Mouse (Mus musculus): ENCODE results near the gene Mpped2. TPM values are rescaled to one million over a fixed set of nuclear protein-coding genes. Genes with fewer than 3 reads are reported as not detected.

The Mpped2 gene
- polyA plus RNA-seq, 1 experiment from 2014 or later, result 1.8 TPM

- Histone ChIP-seq H3K9ac (ENCODE audit: low read depth, low read length) (no peak overlapping the region), H3K4me1 (ENCODE audit: control insufficient read depth, low read depth, low read length) (no peaks in the 10 kb centered on the region), H3K4me2 (ENCODE audit: low read depth, low read length) (no peak overlapping the region), H3K27me3 (ENCODE audit: control insufficient read depth, insufficient read depth, low read depth, low read length) (no peaks in the 10 kb centered on the region), H3K36me3 (ENCODE audit: control insufficient read depth, insufficient read depth) (no peaks in the 10 kb centered on the region), H3K27ac (ENCODE audit: low read length) (no peak overlapping the region), H3K9me3 (replicated peaks; ENCODE audit: control insufficient read depth, low read length) (no peaks in the 10 kb centered on the region), H3K4me3 (ENCODE audit: low read depth, low read length) (no peak overlapping the region)
- no peak for ATAC-seq (ENCODE audit: low read depth)
- 71% methylated on average over 8 of the region's 8 CpGs for WGBS (ENCODE audit: insufficient replicate concordance)
These were observed 18.8 kb upstream of the Mpped2 start for GRCm38 (mm10) chr2:106674319-106674718.

- WGBS (ENCODE audit: insufficient replicate concordance), result 24% methylated on average over 2 of the region's 2 CpGs
- no peaks in the 10 kb centered on the region for H3K36me3 ChIP-seq (ENCODE audit: control insufficient read depth, insufficient read depth)
- H3K9me3 ChIP-seq (replicated peaks; ENCODE audit: control insufficient read depth, low read length), result no peaks in the 10 kb centered on the region
- H3K4me1 ChIP-seq (ENCODE audit: control insufficient read depth, low read depth, low read length), result no peaks in the 10 kb centered on the region
- no peak overlapping the region for H3K9ac ChIP-seq (ENCODE audit: low read depth, low read length)
- no peak for ATAC-seq (ENCODE audit: low read depth)
- H3K4me3 ChIP-seq (ENCODE audit: low read depth, low read length), result no peak overlapping the region
- H3K27ac ChIP-seq (ENCODE audit: low read length), result no peak overlapping the region
- no peak overlapping the region for H3K4me2 ChIP-seq (ENCODE audit: low read depth, low read length)
- no peaks in the 10 kb centered on the region for H3K27me3 ChIP-seq (ENCODE audit: control insufficient read depth, insufficient read depth, low read depth, low read length)
These were observed 15.6 kb upstream of the Mpped2 start for GRCm38 (mm10) chr2:106677449-106677848.

GRCm38 (mm10) chr2:106679720-106680455 is 13.2 kb upstream of the Mpped2 start:
- no peak for ATAC-seq (ENCODE audit: low read depth)
- no peak overlapping the region for H3K27ac ChIP-seq (ENCODE audit: low read length)
- H3K4me3 ChIP-seq (ENCODE audit: low read depth, low read length), result no peak overlapping the region
- no peaks in the 10 kb centered on the region for H3K9me3 ChIP-seq (replicated peaks; ENCODE audit: control insufficient read depth, low read length)
- H3K27me3 ChIP-seq (ENCODE audit: control insufficient read depth, insufficient read depth, low read depth, low read length), result no peaks in the 10 kb centered on the region
- H3K4me2 ChIP-seq (ENCODE audit: low read depth, low read length), result no peak overlapping the region
- H3K9ac ChIP-seq (ENCODE audit: low read depth, low read length), result no peak overlapping the region
- 53% methylated on average over 5 of the region's 5 CpGs for WGBS (ENCODE audit: insufficient replicate concordance)
- H3K36me3 ChIP-seq (ENCODE audit: control insufficient read depth, insufficient read depth), result no peaks in the 10 kb centered on the region
- H3K4me1 ChIP-seq (ENCODE audit: control insufficient read depth, low read depth, low read length), result no peaks in the 10 kb centered on the region

GRCm38 (mm10) chr2:106683185-106683831 is 9.8 kb upstream of the Mpped2 start:
- H3K9me3 ChIP-seq (replicated peaks; ENCODE audit: control insufficient read depth, low read length), result no peaks in the 10 kb centered on the region
- no peak overlapping the region for H3K27ac ChIP-seq (ENCODE audit: low read length)
- no peak overlapping the region for H3K9ac ChIP-seq (ENCODE audit: low read depth, low read length)
- no peaks in the 10 kb centered on the region for H3K27me3 ChIP-seq (ENCODE audit: control insufficient read depth, insufficient read depth, low read depth, low read length)
- 56% methylated on average over 9 of the region's 9 CpGs for WGBS (ENCODE audit: insufficient replicate concordance)
- H3K4me2 ChIP-seq (ENCODE audit: low read depth, low read length), result no peak overlapping the region
- no peak overlapping the region for H3K4me3 ChIP-seq (ENCODE audit: low read depth, low read length)
- no peaks in the 10 kb centered on the region for H3K4me1 ChIP-seq (ENCODE audit: control insufficient read depth, low read depth, low read length)
- no peak for ATAC-seq (ENCODE audit: low read depth)
- no peaks in the 10 kb centered on the region for H3K36me3 ChIP-seq (ENCODE audit: control insufficient read depth, insufficient read depth)

GRCm38 (mm10) chr2:106683832-106684231 is 9.2 kb upstream of the Mpped2 start:
- no peaks in the 10 kb centered on the region for H3K27me3 ChIP-seq (ENCODE audit: control insufficient read depth, insufficient read depth, low read depth, low read length)
- no peak overlapping the region for H3K27ac ChIP-seq (ENCODE audit: low read length)
- no peak overlapping the region for H3K4me2 ChIP-seq (ENCODE audit: low read depth, low read length)
- no peak for ATAC-seq (ENCODE audit: low read depth)
- no peaks in the 10 kb centered on the region for H3K36me3 ChIP-seq (ENCODE audit: control insufficient read depth, insufficient read depth)
- no peak overlapping the region for H3K4me3 ChIP-seq (ENCODE audit: low read depth, low read length)
- no peak overlapping the region for H3K9ac ChIP-seq (ENCODE audit: low read depth, low read length)
- no peaks in the 10 kb centered on the region for H3K9me3 ChIP-seq (replicated peaks; ENCODE audit: control insufficient read depth, low read length)
- 55% methylated on average over 4 of the region's 4 CpGs for WGBS (ENCODE audit: insufficient replicate concordance)
- no peaks in the 10 kb centered on the region for H3K4me1 ChIP-seq (ENCODE audit: control insufficient read depth, low read depth, low read length)

GRCm38 (mm10) chr2:106691753-106692363 is 1.2 kb upstream of the Mpped2 start:
- H3K36me3 ChIP-seq (ENCODE audit: control insufficient read depth, insufficient read depth), result no peaks in the 10 kb centered on the region
- no peak overlapping the region for H3K9ac ChIP-seq (ENCODE audit: low read depth, low read length)
- no peak overlapping the region for H3K4me2 ChIP-seq (ENCODE audit: low read depth, low read length)
- no peak for ATAC-seq (ENCODE audit: low read depth)
- H3K4me1 ChIP-seq (ENCODE audit: control insufficient read depth, low read depth, low read length), result no peaks in the 10 kb centered on the region; the same call in 1 of the 2 replicates
- H3K27me3 ChIP-seq (ENCODE audit: control insufficient read depth, insufficient read depth, low read depth, low read length), result peaks cover 52% of the 10 kb centered on the region
- H3K9me3 ChIP-seq (replicated peaks; ENCODE audit: control insufficient read depth, low read length), result no peaks in the 10 kb centered on the region
- WGBS (ENCODE audit: insufficient replicate concordance), result 17% methylated on average over 6 of the region's 6 CpGs
- no peak overlapping the region for H3K27ac ChIP-seq (ENCODE audit: low read length)
- no peak overlapping the region for H3K4me3 ChIP-seq (ENCODE audit: low read depth, low read length)

- Histone ChIP-seq H3K9me3 (replicated peaks; ENCODE audit: control insufficient read depth, low read length) (no peaks in the 10 kb centered on the region), H3K9ac (ENCODE audit: low read depth, low read length) (no peak overlapping the region), H3K4me2 (ENCODE audit: low read depth, low read length) (peak overlapping the region; percentile 84; the same call in 1 of the 2 replicates), H3K36me3 (ENCODE audit: control insufficient read depth, insufficient read depth) (no peaks in the 10 kb centered on the region), H3K4me1 (ENCODE audit: control insufficient read depth, low read depth, low read length) (no peaks in the 10 kb centered on the region; the same call in 1 of the 2 replicates), H3K4me3 (ENCODE audit: low read depth, low read length) (no peak overlapping the region), H3K27me3 (ENCODE audit: control insufficient read depth, insufficient read depth, low read depth, low read length) (peaks cover 52% of the 10 kb centered on the region), H3K27ac (ENCODE audit: low read length) (no peak overlapping the region)
- WGBS (ENCODE audit: insufficient replicate concordance), result 5% methylated on average over 14 of the region's 14 CpGs
- ATAC-seq (ENCODE audit: low read depth), result no peak
These were observed 675 bp upstream of the Mpped2 start for GRCm38 (mm10) chr2:106692405-106692782.

- peak; percentile 61 for ATAC-seq (ENCODE audit: low read depth)
- H3K36me3 ChIP-seq (ENCODE audit: control insufficient read depth, insufficient read depth), result no peaks in the 10 kb centered on the region
- no peak overlapping the region for H3K27ac ChIP-seq (ENCODE audit: low read length)
- H3K4me1 ChIP-seq (ENCODE audit: control insufficient read depth, low read depth, low read length), result no peaks in the 10 kb centered on the region; the same call in 1 of the 2 replicates
- WGBS (ENCODE audit: insufficient replicate concordance), result under 1% methylated on average over 88 of the region's 91 CpGs
- peak overlapping the region; percentile 51 for H3K9ac ChIP-seq (ENCODE audit: low read depth, low read length)
- peak overlapping the region; percentile 65 for H3K4me3 ChIP-seq (ENCODE audit: low read depth, low read length)
- peak overlapping the region; percentile 84 for H3K4me2 ChIP-seq (ENCODE audit: low read depth, low read length)
- peaks cover 52% of the 10 kb centered on the region for H3K27me3 ChIP-seq (ENCODE audit: control insufficient read depth, insufficient read depth, low read depth, low read length)
- no peaks in the 10 kb centered on the region for H3K9me3 ChIP-seq (replicated peaks; ENCODE audit: control insufficient read depth, low read length)
These were observed 865 bp downstream of the Mpped2 start for GRCm38 (mm10) chr2:106693702-106694566.

All from liver, embryonic 16.5 days (tissue).